Comparison of ENCODE assay signal across 8 mouse cellular contexts in the genomic region with DNA sequence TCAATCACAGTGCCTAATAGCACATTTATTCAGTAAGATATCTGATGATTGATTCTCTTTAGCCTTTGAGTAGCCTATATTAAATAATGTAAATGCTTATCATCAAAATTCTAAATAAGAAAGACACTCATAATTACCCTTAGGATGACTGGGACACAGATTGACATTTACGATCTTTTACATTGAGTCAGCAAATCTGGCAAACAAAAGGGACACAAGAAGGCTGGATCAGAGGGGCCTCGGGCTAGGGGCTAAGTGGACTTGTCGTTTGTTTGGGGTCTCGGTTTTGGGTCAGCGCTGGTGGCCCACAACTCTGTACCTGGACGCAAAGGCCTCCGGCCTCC. TPM values are rescaled to one million over a fixed set of nuclear protein-coding genes. Genes with fewer than 3 reads are reported as not detected.
A peak's percentile ranks its signal among the peaks of the same experiment; 100 is the strongest.
DNase-seq lines count a peak whose midpoint lies in the region; ATAC-seq and TF ChIP-seq lines count a peak whose summit lies in the region.

No protein-coding gene starts in this region.

- H3K9me3 ChIP-seq in liver, embryonic 12.5 days (replicated peaks), result no peaks in the 10 kb centered on the region

- no peak for TF ChIP-seq POLR2A in thymus, adult 2 months (IDR thresholded peaks at IDR 0.05; ENCODE audit: control insufficient read depth, extremely low read depth, insufficient read depth, low read length, poor library complexity)

- no peak for TF ChIP-seq CTCF in gastrocnemius, adult 2 months (IDR thresholded peaks at IDR 0.05)
- TF ChIP-seq CTCF in thymus, adult 2 months (IDR thresholded peaks at IDR 0.05; ENCODE audit: borderline replicate concordance, control insufficient read depth, extremely low read depth, insufficient read depth, low read length, poor library complexity), result no peak

- peak overlapping the region; percentile 89 for H3K4me2 ChIP-seq in liver, embryonic 12.5 days

- H3K4me1 ChIP-seq in thymus, adult 2 months (replicated peaks; ENCODE audit: control insufficient read depth, insufficient read depth, low read length), result peaks cover 2% of the 10 kb centered on the region
- H3K4me1 ChIP-seq in liver, embryonic 12.5 days, result peaks cover 10% of the 10 kb centered on the region; the same call in 1 of the 2 replicates

- peak overlapping the region; percentile 74 for H3K9ac ChIP-seq in liver, embryonic 12.5 days

- H3K36me3 ChIP-seq in thymus, adult 2 months (ENCODE audit: control insufficient read depth, insufficient read depth, low read length), result no peaks in the 10 kb centered on the region
- H3K36me3 ChIP-seq in liver, embryonic 12.5 days, result no peaks in the 10 kb centered on the region

- intact Hi-C loops in gastrocnemius, adult 2 months (cut with DNase I), result no loop called here

- 11% methylated on average over 7 of the region's 7 CpGs for WGBS in thymus, adult 2 months
- WGBS in liver, embryonic 12.5 days (ENCODE audit: insufficient replicate concordance), result 12% methylated on average over 7 of the region's 7 CpGs

- H3K27me3 ChIP-seq in thymus, adult 2 months (ENCODE audit: control insufficient read depth, insufficient read depth, low read length), result no peaks in the 10 kb centered on the region
- peaks cover 20% of the 10 kb centered on the region for H3K27me3 ChIP-seq in liver, embryonic 12.5 days (replicated peaks)

- H3K4me3 ChIP-seq in gastrocnemius, adult 2 months, result peak overlapping the region; percentile 91
- H3K4me3 ChIP-seq in thymus, adult 2 months (ENCODE audit: control insufficient read depth, insufficient read depth, low read length), result peak overlapping the region; percentile 76
- peak overlapping the region; percentile 65 for H3K4me3 ChIP-seq in liver, embryonic 12.5 days

- no peak for DNase-seq in gastrocnemius, adult 2 months
- DNase-seq in gastrocnemius, postnatal 10 days, result no peak
- DNase-seq in thymus, adult 2 months, result no peak
- DNase-seq in thymus, postnatal 0 days (ENCODE audit: low spot score), result no peak
- DNase-seq in urinary bladder, postnatal 14 days (ENCODE audit: low spot score), result no peak
- no peak for DNase-seq in cerebellum, adult 18-20 months
- DNase-seq in right cerebral cortex, postnatal 25 days, result no peak

- no peak for ATAC-seq in liver, embryonic 12.5 days

- H3K27ac ChIP-seq in gastrocnemius, adult 2 months, result peak overlapping the region; percentile 85
- no peak overlapping the region for H3K27ac ChIP-seq in thymus, adult 2 months (ENCODE audit: control insufficient read depth, insufficient read depth, low read length)
- no peak overlapping the region for H3K27ac ChIP-seq in liver, embryonic 12.5 days

RNA-seq across cellular contexts. Expression of a gene that starts 0.3 kb away (rescaled TPM):
- 1 to 10 TPM; 2.4 to 6.2 TPM for total RNA-seq in gastrocnemius, adult 2 months (2021)
- 1 to 10 TPM; 4.7 to 5.9 TPM for total RNA-seq in gastrocnemius, postnatal 10 days (2021)
- polyA plus RNA-seq in thymus, adult 2 months (2012; rRNA removed), result 32.7 and 35.0 TPM in 2 replicates
- 12.2 and 17.6 TPM in 2 replicates for polyA plus RNA-seq in thymus, postnatal 0 days (2015; fragmentation: Nextera tagmentation; extraction: Ambion mirVana)
- 2.4 and 2.8 TPM in 2 replicates for polyA plus RNA-seq in liver, embryonic 12.5 days (2016; fragmentation: Nextera tagmentation; extraction: Ambion mirVana)

RNA-seq across cellular contexts. Expression of a gene that starts 12.2 kb away (rescaled TPM):
- total RNA-seq in gastrocnemius, adult 2 months (2021), result 10 to 100 TPM; 35.1 to 39.4 TPM
- total RNA-seq in gastrocnemius, postnatal 10 days (2021), result 10 to 100 TPM; 28.2 to 30.0 TPM
- 10.7 and 11.1 TPM in 2 replicates for polyA plus RNA-seq in thymus, adult 2 months (2012; rRNA removed)
- polyA plus RNA-seq in thymus, postnatal 0 days (2015; fragmentation: Nextera tagmentation; extraction: Ambion mirVana), result 94.0 and 97.7 TPM in 2 replicates
- polyA plus RNA-seq in liver, embryonic 12.5 days (2016; fragmentation: Nextera tagmentation; extraction: Ambion mirVana), result 33.8 and 38.4 TPM in 2 replicates
